In the genomic region with DNA sequence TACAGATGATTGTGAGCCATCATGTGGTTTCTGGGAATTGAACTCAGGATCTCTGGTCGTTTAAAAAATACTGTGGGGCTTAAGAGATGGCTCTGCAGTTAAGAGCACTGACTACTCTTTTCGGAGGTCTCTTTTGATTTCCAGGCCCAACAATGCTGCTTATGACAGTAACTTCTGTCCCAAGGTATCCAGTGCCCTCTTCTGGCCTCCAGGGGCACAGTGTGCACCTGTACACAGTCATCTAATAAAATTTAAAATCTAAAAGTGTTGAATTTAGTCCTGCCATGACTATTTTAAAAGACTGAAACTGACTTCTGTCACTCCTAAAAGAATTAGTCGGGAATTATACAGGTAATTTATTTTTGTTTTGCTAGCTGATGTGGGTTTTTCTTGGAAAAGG, we compare ENCODE assay signal across 8 mouse cellular contexts. TPM values are rescaled to one million over a fixed set of nuclear protein-coding genes. Genes with fewer than 3 reads are reported as not detected.
DNase-seq lines count a peak whose midpoint lies in the region; ATAC-seq and TF ChIP-seq lines count a peak whose summit lies in the region.

No protein-coding gene starts in this region.

- H3K79me2 ChIP-seq in CH12.LX (replicated peaks; ENCODE audit: control insufficient read depth, extremely low read depth, insufficient read depth, poor library complexity, severe bottlenecking): no peaks in the 10 kb centered on the region

- H3K4me1 ChIP-seq in hindbrain, embryonic 10.5 days (replicated peaks): peaks cover 6% of the 10 kb centered on the region; the same call in 1 of the 2 replicates
- H3K4me1 ChIP-seq in hindbrain, embryonic 11.5 days (replicated peaks; ENCODE audit: control insufficient read depth, insufficient read depth, low read length): no peaks in the 10 kb centered on the region
- H3K4me1 ChIP-seq in CH12.LX (ENCODE audit: control insufficient read depth in 1 of 2, insufficient read depth in 2 of 2): peaks cover 0 to 10% of the 10 kb centered on the region in 2 experiments; a peak in 2 of 4 replicates
- peaks cover 3% of the 10 kb centered on the region; the same call in 1 of the 2 replicates for H3K4me1 ChIP-seq in embryonic facial prominence, embryonic 13.5 days

- TF ChIP-seq POLR2A in CH12.LX (IDR thresholded peaks at IDR 0.05; ENCODE audit: low read depth, low read length): no peak

- TF ChIP-seq RAD21 in CH12.LX (IDR thresholded peaks at IDR 0.05; ENCODE audit: low read depth, low read length): peak; percentile 26

- H3K4me3 ChIP-seq in hindbrain, embryonic 10.5 days: 0 out of 2 replicates have a peak overlapping the region, but pooled peaks have one; percentile 84
- H3K4me3 ChIP-seq in hindbrain, embryonic 11.5 days (ENCODE audit: low read depth, low read length): no peak overlapping the region
- peak overlapping the region in 2 of 3 experiments; percentile 80 to 85 for H3K4me3 ChIP-seq in CH12.LX (replicated peaks in 1 of 3; ENCODE audit: low read depth in 2 of 3, low read length in 2 of 3, poor library complexity in 1 of 3)
- peak overlapping the region; percentile 64; the same call in 1 of the 2 replicates for H3K4me3 ChIP-seq in embryonic facial prominence, embryonic 13.5 days

- no peak overlapping the region for H3K4me2 ChIP-seq in hindbrain, embryonic 11.5 days (replicated peaks; ENCODE audit: low read depth, low read length)
- H3K4me2 ChIP-seq in CH12.LX (ENCODE audit: insufficient read depth, low read depth, poor library complexity, severe bottlenecking): peak overlapping the region; percentile 68; the same call in 1 of the 2 replicates
- H3K4me2 ChIP-seq in embryonic facial prominence, embryonic 13.5 days: no peak overlapping the region

- in situ Hi-C loops in CH12.LX (cut with MboI; ENCODE audit: low pct_ligation_motif_present, low pct_unique_long_range_greater_than_20kb, low sequenced_read_pairs): no loop called here

- ATAC-seq in hindbrain, embryonic 11.5 days (ENCODE audit: low FRiP score): no peak
- ATAC-seq in embryonic facial prominence, embryonic 13.5 days (ENCODE audit: insufficient number of reproducible peaks, insufficient read depth, low FRiP score, low TSS enrichment, low read depth): no peak
- peak; percentile 30; the same call in 1 of the 2 replicates for ATAC-seq in megakaryocyte progenitor cell, adult 5-6 weeks (replicated peaks; ENCODE audit: poor library complexity)

- dilution Hi-C loops in CH12.LX (cut with MboI; ENCODE audit: extremely low pct_ligation_motif_present, extremely low pct_unique_long_range_greater_than_20kb, low sequenced_read_pairs): no loop called here

- no peak overlapping the region for H3K9ac ChIP-seq in hindbrain, embryonic 11.5 days (ENCODE audit: low read depth, low read length)
- peak overlapping the region; percentile 58 for H3K9ac ChIP-seq in CH12.LX (ENCODE audit: insufficient read depth, low read depth)
- H3K9ac ChIP-seq in embryonic facial prominence, embryonic 13.5 days: no peak overlapping the region

- no peaks in the 10 kb centered on the region for H3K36me3 ChIP-seq in hindbrain, embryonic 10.5 days
- H3K36me3 ChIP-seq in hindbrain, embryonic 11.5 days (ENCODE audit: control insufficient read depth, insufficient read depth, low read length): no peaks in the 10 kb centered on the region
- no peaks in the 10 kb centered on the region for H3K36me3 ChIP-seq in CH12.LX (replicated peaks in 1 of 2; ENCODE audit: control insufficient read depth in 1 of 2, insufficient read depth in 1 of 2, low read length in 1 of 2)
- no peaks in the 10 kb centered on the region for H3K36me3 ChIP-seq in embryonic facial prominence, embryonic 13.5 days

- no peaks in the 10 kb centered on the region for H3K27me3 ChIP-seq in hindbrain, embryonic 10.5 days (ENCODE audit: insufficient read depth, poor library complexity, severe bottlenecking)
- no peaks in the 10 kb centered on the region for H3K27me3 ChIP-seq in hindbrain, embryonic 11.5 days (ENCODE audit: control insufficient read depth, insufficient read depth, low read length)
- H3K27me3 ChIP-seq in CH12.LX (replicated peaks): no peaks in the 10 kb centered on the region
- H3K27me3 ChIP-seq in embryonic facial prominence, embryonic 13.5 days: no peaks in the 10 kb centered on the region

- TF ChIP-seq CTCF in CH12.LX (conservative IDR thresholded peaks at IDR 0.05 in 1 of 2, IDR thresholded peaks at IDR 0.05 in 1 of 2; ENCODE audit: low read depth in 2 of 2, low read length in 2 of 2): peak in 1 of 2 experiments; percentile 48; a peak in 2 of 4 replicates

- WGBS in hindbrain, embryonic 10.5 days: 54% methylated on average over 3 of the region's 3 CpGs
- WGBS in hindbrain, embryonic 11.5 days: 56% methylated on average over 3 of the region's 3 CpGs
- WGBS in embryonic facial prominence, embryonic 13.5 days: 46% methylated on average over 3 of the region's 3 CpGs

- DNase-seq in hindbrain, embryonic 10.5 days (ENCODE audit: low spot score): no peak
- DNase-seq in hindbrain, embryonic 11.5 days (ENCODE audit: low spot score): no peak
- peak; percentile 33 for DNase-seq in CH12.LX (ENCODE audit: extremely low read depth)
- DNase-seq in spleen, postnatal 36 days (ENCODE audit: low spot score in 2 of 2): no peak
- no peak for DNase-seq in spleen, adult 18-20 months
- no peak for DNase-seq in adrenal gland, postnatal 25 days

- H3K9me3 ChIP-seq in hindbrain, embryonic 10.5 days: no peaks in the 10 kb centered on the region
- no peaks in the 10 kb centered on the region for H3K9me3 ChIP-seq in hindbrain, embryonic 11.5 days (ENCODE audit: control insufficient read depth, low read length)
- H3K9me3 ChIP-seq in CH12.LX (replicated peaks; ENCODE audit: low read length): no peaks in the 10 kb centered on the region
- H3K9me3 ChIP-seq in embryonic facial prominence, embryonic 13.5 days: no peaks in the 10 kb centered on the region

- TF ChIP-seq EP300 in CH12.LX (IDR thresholded peaks at IDR 0.05; ENCODE audit: low read length): no peak

- H3K27ac ChIP-seq in hindbrain, embryonic 10.5 days: no peak overlapping the region
- H3K27ac ChIP-seq in hindbrain, embryonic 11.5 days (ENCODE audit: low read depth, low read length): no peak overlapping the region
- H3K27ac ChIP-seq in CH12.LX (ENCODE audit: insufficient read depth, low read depth): no peak overlapping the region
- H3K27ac ChIP-seq in embryonic facial prominence, embryonic 13.5 days: no peak overlapping the region

TF ChIP-seq in CH12.LX, 34 proteins besides CTCF, POLR2A, EP300 and RAD21:
- TF ChIP-seq ZNF384 (IDR thresholded peaks at IDR 0.05; ENCODE audit: low read depth, low read length): no peak
- TF ChIP-seq IRF4 (IDR thresholded peaks at IDR 0.05; ENCODE audit: low read depth, low read length): no peak
- TF ChIP-seq MAZ (IDR thresholded peaks at IDR 0.05; ENCODE audit: low read depth, low read length): no peak
- no peak for TF ChIP-seq BHLHE40 (IDR thresholded peaks at IDR 0.05; ENCODE audit: low read depth, low read length)
- no peak for TF ChIP-seq POLR2AphosphoS2 (IDR thresholded peaks at IDR 0.05; ENCODE audit: low read depth, low read length)
- no peak for TF ChIP-seq RCOR1 (conservative IDR thresholded peaks at IDR 0.05; ENCODE audit: low read depth, low read length)
- TF ChIP-seq PAX5 (IDR thresholded peaks at IDR 0.05; ENCODE audit: low read length): no peak
- no peak for TF ChIP-seq SIN3A (IDR thresholded peaks at IDR 0.05; ENCODE audit: low read length)
- no peak for TF ChIP-seq MXI1 (IDR thresholded peaks at IDR 0.05; ENCODE audit: low read depth, low read length)
- no peak for TF ChIP-seq KAT2A (IDR thresholded peaks at IDR 0.05; ENCODE audit: insufficient replicate concordance, low read length)
- no peak for TF ChIP-seq ELF1 (IDR thresholded peaks at IDR 0.05; ENCODE audit: low read depth, low read length)
- TF ChIP-seq NRF1 (IDR thresholded peaks at IDR 0.05; ENCODE audit: low read depth, low read length): no peak
- no peak for TF ChIP-seq TCF12 (IDR thresholded peaks at IDR 0.05; ENCODE audit: low read depth, low read length)
- no peak for TF ChIP-seq GABPA (IDR thresholded peaks at IDR 0.05; ENCODE audit: insufficient replicate concordance, low read depth, low read length)
- no peak for TF ChIP-seq MAX (IDR thresholded peaks at IDR 0.05; ENCODE audit: low read length)
- TF ChIP-seq JUN (IDR thresholded peaks at IDR 0.05; ENCODE audit: insufficient read depth, low read depth, low read length): no peak

RNA-seq across cellular contexts. Expression of a gene that starts 0.9 kb away (rescaled TPM):
- polyA plus RNA-seq in hindbrain, embryonic 10.5 days (2016; fragmentation: Nextera tagmentation; extraction: Ambion mirVana): 5.9 and 8.3 TPM in 2 replicates
- 7.0 and 8.5 TPM in 2 replicates for polyA plus RNA-seq in hindbrain, embryonic 11.5 days (2014; fragmentation: Nextera tagmentation; extraction: Ambion mirVana)
- total RNA-seq in CH12.LX (2012; rRNA removed) (5.5 and 10.8 TPM in 2 replicates), CH12.LX (2014; rRNA removed) (11.7 and 14.0 TPM in 2 replicates)
- polyA plus RNA-seq in CH12.LX (2012; ENCODE audit: insufficient read length, low read depth): 7.2 and 8.3 TPM in 2 replicates
- 10.3 and 10.7 TPM in 2 replicates for polyA plus RNA-seq in embryonic facial prominence, embryonic 13.5 days (2015; fragmentation: Nextera tagmentation; extraction: Ambion mirVana)
- 6.2 and 11.1 TPM in 2 replicates for total RNA-seq in megakaryocyte progenitor cell, adult 5-6 weeks (2015)
- 5.1 and 9.3 TPM in 2 replicates for total RNA-seq in megakaryocyte progenitor cell, adult 5-6 weeks (2017)
- 14.7 and 17.7 TPM in 2 replicates for total RNA-seq in adrenal gland, postnatal 25 days (2021)

RNA-seq across cellular contexts. Expression of a gene that starts 23.2 kb away (rescaled TPM):
- 0.30 and 0.54 TPM in 2 replicates for polyA plus RNA-seq in hindbrain, embryonic 10.5 days (2016; fragmentation: Nextera tagmentation; extraction: Ambion mirVana)
- polyA plus RNA-seq in hindbrain, embryonic 11.5 days (2014; fragmentation: Nextera tagmentation; extraction: Ambion mirVana): 0.12 TPM in 1 of 2 replicates, not detected in the other
- not detected in 2 replicates for total RNA-seq in CH12.LX (2012; rRNA removed)
- not detected in 2 replicates for total RNA-seq in CH12.LX (2014; rRNA removed)
- polyA plus RNA-seq in CH12.LX (2012; ENCODE audit: insufficient read length, low read depth): not detected in 2 replicates
- polyA plus RNA-seq in embryonic facial prominence, embryonic 13.5 days (2015; fragmentation: Nextera tagmentation; extraction: Ambion mirVana): 0.34 and 0.98 TPM in 2 replicates
- 0.93 TPM in 1 of 2 replicates, not detected in the other for total RNA-seq in megakaryocyte progenitor cell, adult 5-6 weeks (2015)
- 0.03 and 1.3 TPM in 2 replicates for total RNA-seq in megakaryocyte progenitor cell, adult 5-6 weeks (2017)
- total RNA-seq in adrenal gland, postnatal 25 days (2021): not detected in 2 replicates
